Mouse (Mus musculus) heart, postnatal 10 days (tissue): ENCODE measurements at regions not wholly inside any gene's neighbourhood (a gene's known extent, or its start where the extent isn't known, plus 50 kb on each side); places are given as distances from the start of the nearest gene placed in this dataset.
"Not testable (repeated sequence)": the region's sequence is repeated elsewhere in the genome, so short reads cannot be mapped to it uniquely, and the experiment has no call there.

ENCODE experiments used
- DNase-seq, 2 experiments: peaks; one replicate each; pipeline ENCODE4 v3.0.0; 2021
- intact Hi-C: fragments of 180-260 bp; cut with DNase I; formaldehyde crosslinking; loops from one replicate; pipeline ENCODE4 v1.15.1; 2025

DNA sequence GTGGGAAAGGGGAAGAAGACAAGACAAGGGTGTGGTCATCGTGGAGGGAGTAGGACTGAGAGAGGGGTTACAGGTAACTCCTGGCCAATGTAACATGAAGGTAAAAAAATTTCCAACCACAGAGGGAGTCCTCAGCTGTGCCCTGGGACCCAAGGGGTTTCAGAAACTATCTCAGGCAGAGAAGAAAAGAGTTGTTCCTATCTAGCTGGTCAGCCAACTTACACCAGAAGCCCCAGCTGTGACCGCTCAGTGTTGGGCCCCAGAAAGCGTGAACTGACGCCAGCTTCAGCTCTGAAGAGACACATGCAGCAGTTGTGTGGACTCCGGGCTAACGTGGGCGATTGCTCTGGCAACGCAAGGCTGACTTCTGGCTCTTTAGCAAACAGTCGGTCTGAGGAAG is 52.2 kb downstream of the Rhob start:
- intact Hi-C loops = no loop called here
- peak; percentile 65 to 69 for DNase-seq

DNA sequence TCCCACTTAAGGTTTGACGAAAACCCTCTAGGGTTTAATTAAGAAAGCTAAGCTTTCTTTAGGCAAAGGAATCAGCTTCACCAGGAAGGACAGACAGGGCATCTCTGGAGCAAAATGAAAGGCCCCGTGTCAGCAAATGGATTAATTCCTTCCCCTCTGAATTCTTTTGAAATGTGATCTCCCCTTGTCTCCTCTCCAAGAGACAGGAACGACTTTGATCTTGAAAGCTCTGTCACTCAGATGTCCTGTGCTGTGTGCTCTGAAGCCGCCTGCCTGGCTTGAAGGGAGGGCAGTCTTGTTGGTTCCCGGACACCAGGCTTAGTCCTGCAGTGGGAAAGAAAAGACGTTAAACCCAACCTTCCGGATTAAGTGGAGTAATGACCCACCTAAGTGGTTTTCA is 52.8 kb downstream of the Rhob start:
- intact Hi-C loops = no loop called here
- no peak for DNase-seq

DNA sequence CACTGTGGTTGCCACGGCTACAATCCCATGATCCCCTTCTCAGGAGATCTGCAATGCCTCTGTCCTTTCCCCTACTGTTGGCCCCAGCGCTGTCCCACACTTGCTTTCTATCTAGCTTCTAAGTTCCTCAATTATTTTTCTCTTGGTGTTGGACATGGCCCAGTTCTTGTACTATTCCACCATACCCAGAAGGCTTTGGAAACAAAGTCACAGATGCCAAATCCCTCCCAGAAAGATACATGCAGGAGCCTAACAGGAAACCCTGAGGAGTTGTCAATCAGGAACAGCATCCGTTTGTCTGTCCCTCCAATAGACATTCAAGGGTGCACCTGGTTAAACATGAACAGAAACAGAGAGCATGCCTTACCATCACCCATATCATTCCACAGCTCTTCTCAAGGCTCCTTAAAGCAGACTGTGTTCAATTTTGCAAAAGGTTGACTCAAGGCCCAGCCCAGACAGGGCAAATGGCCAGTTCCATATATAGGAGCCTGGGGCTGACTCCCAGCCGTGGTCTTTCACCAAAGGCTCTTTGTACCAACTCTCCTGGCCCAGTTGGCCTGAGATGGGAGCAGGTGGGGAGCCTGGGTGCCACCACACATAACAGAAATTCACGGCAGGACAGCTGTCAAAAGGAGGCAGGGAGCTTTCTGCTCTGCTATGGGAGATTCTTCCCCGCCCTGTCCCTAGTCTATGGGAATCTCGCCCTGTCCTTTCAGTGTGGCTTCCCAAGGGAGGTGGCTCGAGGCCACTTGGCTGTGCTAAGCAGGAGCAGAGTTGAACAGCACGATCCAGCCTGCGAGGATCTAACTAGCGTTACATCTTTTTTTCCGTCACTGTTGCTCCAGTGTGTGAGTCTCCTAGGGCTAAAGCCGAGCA is 54.6 kb downstream of the Rhob start:
- peak; percentile 85 to 89 for DNase-seq
- intact Hi-C loops = loop anchor here (1.0 to 5.0 kb wide), 4 partner anchors 51 to 118 kb away; no protein-coding TSS in a partner anchor

DNA sequence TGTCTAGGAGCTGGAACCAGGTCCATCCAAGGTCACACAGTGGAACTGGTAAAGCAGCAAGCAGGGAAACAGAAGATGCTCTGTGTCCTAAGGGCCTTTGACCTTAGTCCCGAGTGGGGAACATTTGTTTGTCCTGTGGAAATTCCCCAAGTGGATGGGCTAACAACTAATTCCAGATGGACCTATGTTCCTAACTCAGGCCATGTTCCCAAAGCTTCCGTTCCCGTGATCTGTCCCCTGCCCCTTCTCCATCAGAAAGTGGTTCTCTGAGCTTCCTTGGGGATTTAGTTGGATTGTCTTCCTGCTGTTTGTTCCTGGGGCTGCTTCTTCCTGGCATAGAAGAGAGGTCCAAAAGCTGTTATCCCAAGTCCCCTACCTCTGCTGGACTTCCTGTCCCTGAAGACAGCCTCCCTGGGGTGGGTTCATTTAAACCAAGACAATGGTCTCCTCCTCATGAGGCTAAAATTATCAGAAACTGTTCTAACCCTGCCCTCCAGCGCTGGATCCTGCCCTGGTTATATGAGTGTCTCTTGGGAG is 55.8 kb downstream of the Rhob start:
- intact Hi-C loops = loop anchor here (1.0 to 5.0 kb wide), 4 partner anchors 52 to 117 kb away; no protein-coding TSS in a partner anchor
- DNase-seq = peak; percentile 54 to 58

DNA sequence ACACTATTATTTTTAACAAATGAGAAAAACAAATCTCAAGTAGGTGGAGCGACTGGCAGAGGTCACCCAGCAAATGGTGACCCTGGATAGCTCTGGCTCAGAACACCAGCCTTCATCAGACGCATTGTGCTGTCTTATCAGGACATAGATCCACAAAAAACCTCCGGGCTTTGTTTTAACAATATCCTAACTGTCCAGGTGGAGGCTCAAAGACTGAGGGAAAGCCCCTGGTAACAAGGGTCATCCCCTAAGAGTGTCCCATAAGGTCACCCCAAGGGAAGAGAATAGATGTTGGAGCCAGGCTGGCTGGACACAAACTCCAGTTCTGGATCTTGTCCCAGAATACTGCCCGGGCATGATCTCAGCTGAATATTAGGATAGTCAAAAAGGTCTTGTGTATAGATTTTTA is 56.6 kb downstream of the Rhob start:
- peak; percentile 73 to 75 for DNase-seq
- intact Hi-C loops = loop anchor here (5.0 kb wide), 1 partner anchor 86 kb away; no protein-coding TSS in a partner anchor

DNA sequence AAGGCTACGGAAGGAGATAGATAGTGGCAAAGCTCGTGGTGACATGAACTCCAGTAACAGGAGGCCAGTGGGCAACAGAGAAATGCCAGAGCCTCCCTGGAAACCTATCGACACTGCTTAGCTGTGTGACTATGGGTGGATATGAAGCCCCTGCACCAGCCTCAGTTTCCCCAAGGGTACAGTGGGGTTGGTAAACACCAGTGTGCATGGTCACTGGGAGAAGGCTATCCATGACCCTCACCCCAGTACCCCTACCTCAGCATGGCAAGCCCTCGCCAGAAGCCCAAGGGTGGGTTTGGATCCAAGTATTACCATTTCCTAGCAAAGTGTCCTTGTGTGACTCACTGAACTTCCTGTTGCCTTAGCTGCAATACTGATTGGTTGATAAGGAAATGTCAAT is 58.5 kb downstream of the Rhob start:
- intact Hi-C loops = loop anchor here (5.0 kb wide), 1 partner anchor 84 kb away; no protein-coding TSS in a partner anchor
- DNase-seq = no peak

DNA sequence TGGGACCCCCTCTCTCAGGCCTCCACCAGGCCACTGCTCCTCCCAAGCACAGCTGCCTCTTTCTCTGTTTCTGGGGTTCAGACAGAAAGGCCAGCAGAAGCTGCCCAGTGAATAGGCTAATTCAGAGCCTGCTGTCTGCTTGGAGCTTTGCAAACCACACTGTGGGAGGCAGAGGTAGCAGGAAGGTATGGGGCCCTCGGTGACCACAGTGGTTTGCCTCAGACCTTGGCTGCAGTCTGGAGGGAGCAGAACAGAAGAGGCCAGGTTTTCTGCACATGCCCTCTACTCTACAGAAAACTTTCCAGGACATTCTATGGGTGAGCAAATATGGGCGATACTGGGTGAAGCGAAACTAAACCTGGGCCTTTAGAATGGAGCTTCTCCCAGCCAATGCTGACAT is 59.4 kb downstream of the Rhob start:
- no peak for DNase-seq
- intact Hi-C loops = loop anchor here (5.0 kb wide), 1 partner anchor 83 kb away; no protein-coding TSS in a partner anchor

DNA sequence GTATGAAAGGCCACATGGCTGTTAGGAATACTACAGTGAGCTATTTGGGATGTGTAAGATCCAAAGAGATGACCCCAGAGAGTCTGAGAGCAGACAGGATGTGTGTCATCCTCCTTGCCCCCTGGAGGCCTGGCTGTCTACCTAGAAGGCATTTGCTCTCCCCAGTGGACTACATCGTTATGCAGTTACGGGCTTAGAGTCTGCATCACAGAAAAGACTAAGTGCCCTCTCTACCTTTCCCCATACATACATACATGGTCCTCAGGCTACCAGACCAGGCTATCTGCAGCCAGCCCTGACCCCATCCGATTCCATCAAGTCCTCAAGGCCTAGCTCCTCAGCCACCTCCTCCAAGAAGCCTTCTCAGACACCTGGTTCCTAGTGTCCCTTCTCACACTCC is 59.9 kb downstream of the Rhob start:
- DNase-seq = no peak
- intact Hi-C loops = loop anchor here (5.0 kb wide), 1 partner anchor 83 kb away; no protein-coding TSS in a partner anchor

DNA sequence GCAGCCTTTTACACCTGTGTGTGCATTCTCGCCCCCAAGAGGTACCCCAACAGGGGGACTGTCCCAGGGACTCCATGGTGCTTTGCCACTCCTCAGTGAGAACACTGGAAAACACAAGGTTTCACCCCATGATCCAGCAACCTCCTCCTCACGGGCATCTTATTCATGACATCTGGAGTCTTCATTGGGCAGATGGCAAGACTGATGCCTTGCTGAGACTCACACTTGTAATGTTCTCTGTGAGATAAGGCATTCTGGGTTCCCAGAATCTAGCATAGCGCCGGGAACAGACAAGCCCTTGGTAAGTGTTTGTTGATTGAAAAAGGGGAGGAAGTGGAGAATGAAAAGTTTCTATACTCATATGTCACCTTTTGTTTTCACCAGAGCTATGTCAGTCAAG is 60.3 kb downstream of the Rhob start:
- intact Hi-C loops = no loop called here
- no peak for DNase-seq

DNA sequence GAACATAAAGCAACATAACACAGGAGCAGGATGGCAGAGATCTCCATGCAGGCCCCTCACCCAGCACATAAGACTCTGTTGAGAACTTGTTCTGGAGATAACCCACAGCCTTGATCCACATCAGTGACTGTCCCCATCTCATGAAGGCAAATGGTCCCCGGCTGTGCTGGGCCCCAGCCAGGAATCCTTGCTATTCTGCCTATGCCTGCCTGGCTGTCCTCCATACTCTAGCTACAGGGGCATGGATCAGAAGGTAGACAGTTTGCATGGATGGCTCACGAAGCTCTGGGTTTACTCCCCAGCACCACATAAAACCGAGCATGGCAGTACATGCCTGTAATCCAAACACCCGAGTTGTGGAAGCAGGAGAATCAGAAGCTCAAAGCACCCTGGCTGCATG is 61.2 kb downstream of the Rhob start:
- DNase-seq = peak; percentile 57 to 67
- intact Hi-C loops = no loop called here

DNA sequence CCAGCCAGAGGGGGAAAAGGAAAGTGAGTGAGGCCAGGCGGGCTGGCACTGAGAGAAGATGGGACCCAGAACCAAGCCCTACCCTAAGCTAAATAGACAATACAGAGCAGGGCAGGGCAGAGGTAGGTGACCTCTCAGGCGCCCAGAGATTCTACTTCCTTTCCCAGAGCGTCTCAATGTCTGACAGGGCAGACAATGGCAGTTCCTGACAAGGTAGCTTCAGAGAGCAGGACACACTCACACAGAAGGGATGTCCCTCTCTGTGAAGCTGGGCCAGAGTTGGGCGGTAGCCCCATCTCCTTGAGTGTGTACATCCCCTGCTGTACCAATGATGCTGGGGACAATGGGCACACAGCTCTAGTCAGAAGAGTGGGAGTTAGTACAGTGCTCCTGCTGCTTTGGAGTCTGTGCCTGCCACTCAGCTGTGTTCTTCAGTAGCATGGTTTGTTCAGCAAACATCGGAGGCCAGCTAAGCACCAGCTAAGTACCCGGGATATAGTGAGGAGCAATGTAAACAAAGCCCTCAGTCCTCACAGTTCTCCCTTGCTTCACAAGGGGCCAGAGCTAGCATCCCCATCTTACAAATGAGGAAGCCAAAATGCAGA is 62.7 kb downstream of the Rhob start:
- intact Hi-C loops = no loop called here
- no peak for DNase-seq

DNA sequence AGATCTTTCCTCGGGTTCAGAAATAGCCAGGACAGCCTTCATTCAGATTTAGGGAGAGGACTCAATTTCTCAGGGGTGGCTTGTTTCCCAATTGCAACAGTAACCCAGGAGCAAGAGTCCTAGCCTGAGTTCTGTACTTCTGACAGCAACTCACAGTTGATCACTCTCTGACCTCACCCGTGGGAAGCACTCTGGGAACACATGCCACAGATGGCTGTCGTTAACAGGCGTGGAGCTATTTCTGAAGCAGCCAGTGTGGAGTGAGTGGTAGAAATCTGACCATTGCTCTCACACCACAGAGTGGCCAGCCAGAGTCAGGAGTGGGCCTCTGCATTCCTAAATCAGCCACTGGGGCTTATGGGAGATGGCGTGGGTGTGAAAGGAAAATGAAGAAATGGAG is 63.3 kb downstream of the Rhob start:
- intact Hi-C loops = no loop called here
- no peak for DNase-seq

DNA sequence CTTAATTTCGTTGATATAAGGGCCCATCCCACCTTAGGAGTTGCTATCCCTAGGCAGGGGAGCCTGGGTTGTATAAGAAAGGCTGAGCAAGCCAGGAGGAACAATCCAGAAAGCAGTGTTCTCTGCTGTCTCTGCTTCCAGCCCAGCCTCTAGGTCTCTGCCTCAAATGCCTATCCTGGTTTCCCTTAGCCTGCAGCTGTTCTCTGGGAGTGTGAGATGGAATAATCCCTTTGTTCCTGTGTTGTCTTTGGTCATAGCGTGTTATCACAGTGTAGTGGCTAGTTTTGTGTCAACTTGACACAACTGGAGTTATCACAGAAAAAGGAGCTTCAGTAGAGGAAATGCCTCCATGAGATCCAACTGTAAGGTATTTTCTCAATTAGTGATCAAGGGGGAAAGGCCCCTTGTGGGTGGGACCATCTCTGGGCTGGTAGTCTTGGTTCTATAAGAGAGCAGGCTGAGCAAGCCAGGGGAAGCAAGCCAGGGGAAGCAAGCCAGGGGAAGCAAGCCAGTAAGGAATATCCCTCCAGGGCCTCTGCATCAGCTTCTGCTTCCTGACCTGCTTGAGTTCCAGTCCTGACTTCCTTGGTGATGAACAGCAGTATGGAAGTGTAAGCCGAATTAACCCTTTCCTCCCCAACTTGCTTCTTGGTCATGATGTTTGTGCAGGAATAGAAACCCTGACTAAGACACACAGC is 64.0 kb downstream of the Rhob start:
- intact Hi-C loops, DNase-seq: not testable (repeated sequence)

DNA sequence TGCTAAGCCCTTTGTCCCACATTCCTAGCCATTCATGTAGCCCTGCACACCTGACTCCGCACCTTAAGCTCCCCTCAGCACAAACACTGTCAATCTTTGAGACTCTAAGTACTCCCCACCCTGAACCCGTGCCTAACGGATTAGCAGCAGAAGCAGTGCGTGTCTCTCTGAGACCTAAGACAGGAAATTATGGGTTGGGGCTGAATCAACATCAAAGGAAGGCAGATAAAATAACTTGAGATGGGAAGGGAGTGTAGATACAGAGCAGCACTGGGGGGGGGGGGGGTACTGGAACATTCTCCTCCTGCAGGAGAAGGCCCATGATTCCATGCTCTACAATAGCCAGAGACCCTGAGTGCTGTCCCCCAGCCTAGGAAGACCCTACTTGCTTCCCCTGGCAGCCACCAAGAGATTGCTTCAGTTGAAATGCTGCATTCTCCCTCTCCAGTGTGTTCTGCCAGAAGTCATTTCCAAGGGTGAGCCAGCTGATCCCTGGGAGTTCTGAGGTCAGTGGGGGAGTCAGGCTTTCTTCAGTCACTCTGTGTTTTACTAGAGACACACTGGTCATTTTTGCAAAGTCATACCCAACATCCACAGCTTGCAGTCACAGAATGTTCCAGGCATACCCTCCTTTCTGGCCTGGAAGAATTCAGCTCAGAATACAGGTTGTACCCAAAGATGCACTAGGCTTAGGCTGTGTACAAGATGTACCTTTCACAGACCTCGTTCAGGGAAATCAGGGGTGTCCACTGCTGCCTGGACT is 71.4 kb downstream of the Rhob start:
- DNase-seq = no peak

DNA sequence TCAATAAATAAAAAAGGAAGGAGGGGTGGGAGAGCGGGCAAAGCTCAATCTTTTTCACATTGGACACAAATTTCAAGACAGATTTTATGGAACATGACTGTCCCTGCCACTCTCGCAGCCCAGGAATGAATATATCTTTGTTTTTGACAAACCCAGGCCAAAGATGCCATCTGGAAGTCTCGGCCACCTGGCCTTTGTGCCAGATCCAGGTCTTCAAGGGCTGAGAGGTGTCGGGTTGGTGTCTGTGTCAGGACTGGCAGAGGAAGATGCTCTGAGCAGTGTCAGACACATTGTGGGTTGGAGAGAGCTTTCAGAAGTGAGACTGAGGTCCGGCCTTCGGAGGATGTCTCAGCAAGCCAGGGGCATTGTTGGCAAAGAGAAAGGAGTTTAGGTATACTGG is 75.3 kb downstream of the Rhob start:
- intact Hi-C loops = no loop called here
- DNase-seq = no peak

More for the DNA sequence above, 71.4 kb downstream of the Rhob start:
- intact Hi-C loops = no loop called here

DNA sequence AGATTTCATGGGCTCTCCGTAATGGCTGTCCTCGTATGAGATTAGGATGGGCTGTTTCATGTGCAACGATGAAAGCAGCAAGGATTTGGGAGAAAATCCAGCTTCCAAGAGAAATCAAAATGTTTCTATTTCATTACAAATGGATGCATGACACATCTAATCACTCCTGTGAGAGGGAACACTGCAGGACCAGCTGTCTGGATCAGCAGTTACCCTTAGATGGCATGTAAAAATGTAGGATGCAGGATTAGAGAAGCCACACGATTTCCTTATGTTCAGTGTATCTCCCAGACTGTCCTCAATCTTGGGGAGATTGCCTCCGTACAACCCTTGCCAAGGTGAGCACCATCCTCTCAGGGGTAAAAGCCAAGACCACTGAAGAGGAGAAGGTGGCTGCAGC is 77.1 kb downstream of the Rhob start:
- intact Hi-C loops = no loop called here

DNA sequence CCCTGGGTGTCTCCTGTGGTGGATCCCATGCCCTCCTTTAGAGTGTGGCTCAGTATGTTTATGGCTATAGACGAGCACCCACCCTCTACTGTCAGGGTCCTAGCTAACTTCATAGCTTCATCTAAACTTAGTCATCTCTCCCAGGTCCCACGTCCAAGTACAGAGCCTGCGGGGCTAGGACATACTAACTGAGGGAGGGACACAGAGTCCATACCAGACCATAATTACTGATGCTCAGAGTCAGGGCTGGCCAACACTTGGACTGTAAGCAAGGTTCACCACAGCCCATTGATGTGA is 78.6 kb downstream of the Rhob start:
- intact Hi-C loops = no loop called here
- DNase-seq = no peak

More for the DNA sequence above, 77.1 kb downstream of the Rhob start:
- no peak for DNase-seq

DNA sequence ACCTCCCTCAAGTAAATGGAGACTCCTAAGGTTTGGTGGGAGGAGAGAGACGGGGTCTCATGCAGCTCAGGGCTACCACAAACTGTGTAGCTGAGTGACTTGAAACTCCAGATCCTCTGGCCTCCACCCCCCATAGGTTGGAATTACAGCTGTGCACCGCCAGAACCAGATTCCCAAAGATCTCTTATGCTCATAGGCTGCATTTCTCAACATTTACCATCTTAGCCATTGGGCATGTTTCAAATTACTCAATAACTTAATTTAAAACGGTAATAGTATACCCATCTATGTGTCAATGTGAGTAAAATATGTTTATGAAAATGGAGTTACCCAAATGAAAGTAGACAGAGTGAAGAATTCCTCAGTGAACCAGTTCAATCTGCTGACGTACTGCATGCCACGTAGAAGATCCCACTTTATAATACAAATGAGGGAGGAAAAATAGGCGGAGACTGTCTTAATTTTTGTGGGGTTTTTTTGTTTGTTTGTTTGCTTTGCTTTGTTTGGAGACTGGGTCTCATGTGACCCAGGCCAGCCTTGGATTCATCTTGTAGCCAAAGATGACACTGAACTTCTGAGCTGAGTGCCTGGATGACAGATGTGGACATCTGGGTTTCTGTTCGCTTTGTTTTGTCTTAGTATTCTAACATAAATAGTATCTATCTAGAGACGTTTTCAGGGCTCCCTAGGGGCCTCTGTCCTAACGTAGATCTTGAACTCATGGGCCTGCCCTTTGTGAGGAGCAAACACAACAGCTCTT is 79.1 kb downstream of the Rhob start:
- intact Hi-C loops = no loop called here
- no peak for DNase-seq

DNA sequence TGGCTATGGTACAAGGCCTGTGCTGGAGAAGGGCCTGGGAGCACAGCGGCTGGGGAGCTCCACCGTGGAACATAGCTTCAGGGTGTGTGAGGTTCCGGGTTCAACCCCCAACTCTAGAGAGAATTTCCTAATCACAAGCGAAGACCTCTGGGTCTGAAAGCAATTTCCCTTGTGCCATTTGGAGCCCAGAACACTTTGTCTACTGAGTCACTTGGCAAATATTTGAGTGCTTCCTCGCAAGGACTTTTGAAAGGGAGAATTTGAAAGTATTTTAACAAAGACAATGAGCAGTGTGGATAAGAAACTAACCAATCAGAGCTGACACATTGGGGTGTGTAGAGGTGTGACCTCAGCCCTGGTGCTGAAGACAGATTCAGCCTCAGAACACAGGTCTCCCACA is 80.9 kb downstream of the Rhob start:
- no peak for DNase-seq
- intact Hi-C loops = no loop called here
